24 mouse cellular contexts compared by ENCODE assay signal in the genomic region with DNA sequence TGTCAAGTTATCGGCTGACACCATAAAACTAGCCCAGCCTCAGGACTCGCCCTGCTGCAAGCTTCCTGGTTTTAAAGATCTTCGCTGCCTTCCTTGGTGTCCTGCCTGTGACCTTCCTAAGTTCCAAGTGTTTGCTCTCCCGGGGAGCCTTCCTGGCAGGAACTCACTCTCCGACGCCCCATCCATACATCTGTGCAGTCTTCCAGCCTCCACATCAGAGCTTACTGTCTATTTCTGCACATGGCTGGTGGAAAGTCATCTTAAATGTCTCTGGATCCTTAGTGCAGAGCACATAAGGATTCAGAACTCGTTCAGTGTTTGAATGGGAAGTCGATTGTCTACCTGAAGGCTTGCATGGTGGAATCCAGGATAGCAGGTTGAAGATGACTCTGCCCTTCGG. TPM values are rescaled to one million over a fixed set of nuclear protein-coding genes. Genes with fewer than 3 reads are reported as not detected.
DNase-seq lines count a peak whose midpoint lies in the region; ATAC-seq and TF ChIP-seq lines count a peak whose summit lies in the region.
"Had no signal": no experiment of that assay in that cellular context is flagged by ENCODE, and none has a peak within 500 bp of the region (broad histone marks: within the 10 kb centered on the region; RNA-seq: fewer than 3 reads in every experiment).

No protein-coding gene starts in this region.

- WGBS in intestine, postnatal 0 days: 52% methylated on average over 9 of the region's 9 CpGs
- 74% methylated on average over 9 of the region's 9 CpGs for WGBS in intestine, embryonic 15.5 days
- 88% methylated on average over 9 of the region's 9 CpGs for WGBS in midbrain, embryonic 11.5 days
- WGBS in midbrain, embryonic 14.5 days: 95% methylated on average over 9 of the region's 9 CpGs
- WGBS in olfactory bulb, adult 2 months: 65% methylated on average over 9 of the region's 9 CpGs

- no peak for TF ChIP-seq POLR2A in olfactory bulb, adult 2 months (IDR thresholded peaks at IDR 0.05; ENCODE audit: insufficient read depth, low read depth, low read length)

- H3K4me1 ChIP-seq in intestine, postnatal 0 days (replicated peaks; ENCODE audit: control insufficient read depth, insufficient read depth, low read length): peaks cover 3% of the 10 kb centered on the region; the same call in 1 of the 2 replicates
- 0 out of 2 replicates have a peak, but pooled peaks cover 16% of the 10 kb centered on the region for H3K4me1 ChIP-seq in intestine, embryonic 15.5 days (replicated peaks)
- peaks cover 29% of the 10 kb centered on the region for H3K4me1 ChIP-seq in midbrain, embryonic 11.5 days (ENCODE audit: control insufficient read depth, insufficient read depth, low read length)
- peaks cover 44% of the 10 kb centered on the region for H3K4me1 ChIP-seq in midbrain, embryonic 14.5 days (ENCODE audit: control insufficient read depth, insufficient read depth, low read length)
- H3K4me1 ChIP-seq in olfactory bulb, adult 2 months (ENCODE audit: control insufficient read depth, insufficient read depth, low read length): peaks cover 62% of the 10 kb centered on the region

- H3K4me3 ChIP-seq in intestine, postnatal 0 days (ENCODE audit: low read depth, low read length): no peak overlapping the region
- H3K4me3 ChIP-seq in intestine, embryonic 15.5 days (replicated peaks): no peak overlapping the region
- no peak overlapping the region for H3K4me3 ChIP-seq in midbrain, embryonic 11.5 days (ENCODE audit: low read depth, low read length)
- no peak overlapping the region for H3K4me3 ChIP-seq in midbrain, embryonic 14.5 days (replicated peaks; ENCODE audit: low read depth, low read length)
- no peak overlapping the region for H3K4me3 ChIP-seq in olfactory bulb, adult 2 months (ENCODE audit: insufficient read depth, low read depth, low read length)
- H3K4me3 ChIP-seq: embryonic facial prominence, embryonic 13.5 days; embryonic facial prominence, embryonic 15.5 days; erythroblast, embryonic 14.5 days; forebrain, embryonic 10.5 days; forebrain, embryonic 12.5 days had no signal

- H3K4me2 ChIP-seq in intestine, postnatal 0 days (replicated peaks; ENCODE audit: low read depth): no peak overlapping the region
- H3K4me2 ChIP-seq in intestine, embryonic 15.5 days (replicated peaks): no peak overlapping the region
- H3K4me2 ChIP-seq in midbrain, embryonic 11.5 days: no peak overlapping the region
- H3K4me2 ChIP-seq in midbrain, embryonic 14.5 days (ENCODE audit: low read length): no peak overlapping the region
- H3K4me2 ChIP-seq: embryonic facial prominence, embryonic 13.5 days; embryonic facial prominence, embryonic 15.5 days; forebrain, embryonic 12.5 days had no signal

- H3K9me3 ChIP-seq in intestine, postnatal 0 days (ENCODE audit: control insufficient read depth): no peaks in the 10 kb centered on the region
- no peaks in the 10 kb centered on the region for H3K9me3 ChIP-seq in intestine, embryonic 15.5 days
- H3K9me3 ChIP-seq in midbrain, embryonic 11.5 days (ENCODE audit: control insufficient read depth, low read length): no peaks in the 10 kb centered on the region
- H3K9me3 ChIP-seq in midbrain, embryonic 14.5 days (ENCODE audit: control insufficient read depth, low read length): no peaks in the 10 kb centered on the region
- H3K9me3 ChIP-seq: embryonic facial prominence, embryonic 13.5 days; embryonic facial prominence, embryonic 15.5 days; forebrain, embryonic 12.5 days had no signal

- no peak for TF ChIP-seq CTCF in intestine, postnatal 0 days (IDR thresholded peaks at IDR 0.05; ENCODE audit: low read depth)
- no peak for TF ChIP-seq CTCF in olfactory bulb, adult 2 months (IDR thresholded peaks at IDR 0.05; ENCODE audit: insufficient read depth, low read depth, low read length)

- ATAC-seq in intestine, postnatal 0 days: peak; percentile 21; the same call in 1 of the 2 replicates
- ATAC-seq in intestine, embryonic 15.5 days: no peak; the same call in 1 of the 2 replicates
- ATAC-seq in midbrain, embryonic 11.5 days (ENCODE audit: low FRiP score): no peak
- ATAC-seq in midbrain, embryonic 14.5 days (ENCODE audit: low FRiP score, low TSS enrichment): no peak
- ATAC-seq: forebrain, embryonic 14.5 days; forebrain, embryonic 16.5 days had no signal

- H3K36me3 ChIP-seq in intestine, postnatal 0 days (ENCODE audit: control insufficient read depth, insufficient read depth): no peaks in the 10 kb centered on the region
- no peaks in the 10 kb centered on the region for H3K36me3 ChIP-seq in intestine, embryonic 15.5 days
- H3K36me3 ChIP-seq in midbrain, embryonic 11.5 days (ENCODE audit: control insufficient read depth, insufficient read depth, low read length): no peaks in the 10 kb centered on the region
- no peaks in the 10 kb centered on the region for H3K36me3 ChIP-seq in midbrain, embryonic 14.5 days (ENCODE audit: control insufficient read depth, insufficient read depth, low read length)
- H3K36me3 ChIP-seq: embryonic facial prominence, embryonic 13.5 days; embryonic facial prominence, embryonic 15.5 days; forebrain, embryonic 10.5 days; forebrain, embryonic 12.5 days had no signal

- H3K27me3 ChIP-seq in intestine, postnatal 0 days (replicated peaks; ENCODE audit: control insufficient read depth, insufficient read depth, low read length): no peaks in the 10 kb centered on the region; the same call in 1 of the 2 replicates
- no peaks in the 10 kb centered on the region for H3K27me3 ChIP-seq in intestine, embryonic 15.5 days (replicated peaks)
- H3K27me3 ChIP-seq in midbrain, embryonic 11.5 days (ENCODE audit: control insufficient read depth, insufficient read depth, low read length): peaks cover 5% of the 10 kb centered on the region; the same call in 1 of the 2 replicates
- H3K27me3 ChIP-seq in midbrain, embryonic 14.5 days (ENCODE audit: control insufficient read depth, insufficient read depth, low read length): no peaks in the 10 kb centered on the region; the same call in 1 of the 2 replicates
- H3K27me3 ChIP-seq: embryonic facial prominence, embryonic 15.5 days had no signal

- H3K9ac ChIP-seq in intestine, postnatal 0 days (ENCODE audit: low read depth, low read length): no peak overlapping the region
- H3K9ac ChIP-seq in intestine, embryonic 15.5 days: no peak overlapping the region
- H3K9ac ChIP-seq in midbrain, embryonic 11.5 days (ENCODE audit: low read length): no peak overlapping the region
- no peak overlapping the region for H3K9ac ChIP-seq in midbrain, embryonic 14.5 days (replicated peaks; ENCODE audit: low read length)
- H3K9ac ChIP-seq: embryonic facial prominence, embryonic 13.5 days; embryonic facial prominence, embryonic 15.5 days; forebrain, embryonic 12.5 days had no signal

- DNase-seq in midbrain, embryonic 11.5 days (ENCODE audit: low spot score, missing footprints): peak; percentile 14
- DNase-seq in midbrain, embryonic 14.5 days: no peak
- DNase-seq in left cerebral cortex, adult 11 months (ENCODE audit: low spot score): no peak
- DNase-seq: adrenal gland, adult 2 months; adrenal gland, postnatal 10 days; adrenal gland, postnatal 25 days; cerebellum, adult 11 months; cerebellum, adult 18-20 months; cerebellum, adult 8-10 months; cerebellum, adult 9-11 months; cerebellum, postnatal 14 days; cerebellum, postnatal 36 days; embryo, embryonic 11 days had no signal

- no peak overlapping the region for H3K27ac ChIP-seq in intestine, postnatal 0 days (ENCODE audit: low read depth, low read length)
- no peak overlapping the region for H3K27ac ChIP-seq in intestine, embryonic 15.5 days
- H3K27ac ChIP-seq in midbrain, embryonic 11.5 days (ENCODE audit: low read depth, low read length): no peak overlapping the region
- H3K27ac ChIP-seq in midbrain, embryonic 14.5 days (replicated peaks; ENCODE audit: low read depth, low read length): no peak overlapping the region
- 0 out of 2 replicates have a peak overlapping the region, but pooled peaks have one; percentile 27 for H3K27ac ChIP-seq in olfactory bulb, adult 2 months (ENCODE audit: insufficient read depth, low read depth, low read length)
- H3K27ac ChIP-seq: embryonic facial prominence, embryonic 13.5 days; embryonic facial prominence, embryonic 15.5 days had no signal

RNA-seq across cellular contexts. Expression of gene Sez6l, which starts 59.5 kb away (rescaled TPM):
- polyA plus RNA-seq in intestine, postnatal 0 days (2015; fragmentation: Nextera tagmentation; extraction: Ambion mirVana): 0.55 and 0.63 TPM in 2 replicates
- 1.8 and 2.0 TPM in 2 replicates for polyA plus RNA-seq in intestine, embryonic 15.5 days (2015; fragmentation: Nextera tagmentation; extraction: Ambion mirVana)
- polyA plus RNA-seq in midbrain, embryonic 11.5 days (2014; fragmentation: Nextera tagmentation; extraction: Ambion mirVana): 2.6 TPM in 2 replicates
- polyA plus RNA-seq in midbrain, embryonic 14.5 days (2014; fragmentation: Nextera tagmentation; extraction: Ambion mirVana): 46.3 and 49.9 TPM in 2 replicates
- 99.7 TPM in 1 of 2 replicates, not detected in the other for polyA plus RNA-seq in olfactory bulb, adult 2 months (2012; ENCODE audit: insufficient read depth, insufficient read length, low replicate concordance, missing spikeins)
- polyA plus RNA-seq: C2C12; erythroblast, embryonic 14.5 days had no signal
